Mouse (Mus musculus): ENCODE data around the gene Irak4.

The Irak4 gene

GRCm38 (mm10) chr15:94558895-94559656 is 15.6 kb downstream of the Irak4 start:
- DNase-seq (ENCODE audit: low read depth), result no peak

- DNase-seq (ENCODE audit: low read depth), result no peak
These were observed 21.5 kb downstream of the Irak4 start for GRCm38 (mm10) chr15:94564909-94565308.

- DNase-seq (ENCODE audit: low read depth), result no peak
These were observed 22.4 kb downstream of the Irak4 start for GRCm38 (mm10) chr15:94565854-94566253.

- DNase-seq (ENCODE audit: low read depth), result no peak
These were observed 25.2 kb downstream of the Irak4 start for GRCm38 (mm10) chr15:94568496-94569182.

- no peak for DNase-seq (ENCODE audit: low read depth)
These were observed 28.1 kb downstream of the Irak4 start for GRCm38 (mm10) chr15:94571501-94571900.

GRCm38 (mm10) chr15:94572746-94573145 is 29.3 kb downstream of the Irak4 start:
- no peak for DNase-seq (ENCODE audit: low read depth)

- DNase-seq (ENCODE audit: low read depth), result peak; percentile 67
These were observed 31.3 kb downstream of the Irak4 start for GRCm38 (mm10) chr15:94574566-94575268.

GRCm38 (mm10) chr15:94582000-94582593 is 38.7 kb downstream of the Irak4 start:
- no peak for DNase-seq (ENCODE audit: low read depth)

- no peak for DNase-seq (ENCODE audit: low read depth)
These were observed 39.7 kb downstream of the Irak4 start for GRCm38 (mm10) chr15:94583153-94583552.

- no peak for DNase-seq (ENCODE audit: low read depth)
These were observed 41.3 kb downstream of the Irak4 start for GRCm38 (mm10) chr15:94584738-94585137.

- no peak for DNase-seq (ENCODE audit: low read depth)
These were observed 44.6 kb downstream of the Irak4 start for GRCm38 (mm10) chr15:94587826-94588715.

- DNase-seq (ENCODE audit: low read depth), result peak; percentile 78
These were observed 46.0 kb downstream of the Irak4 start, which contains the start of gene Twf1 for GRCm38 (mm10) chr15:94589219-94590075. Gene Twf1 (minus strand): TSS chr15:94589889.

GRCm38 (mm10) chr15:94590083-94590482 is 46.6 kb downstream of the Irak4 start:
- DNase-seq (ENCODE audit: low read depth), result no peak

GRCm38 (mm10) chr15:94591356-94591755 is 47.9 kb downstream of the Irak4 start:
- DNase-seq (ENCODE audit: low read depth), result no peak

- DNase-seq (ENCODE audit: low read depth), result no peak
These were observed 50.1 kb downstream of the Irak4 start for GRCm38 (mm10) chr15:94593586-94593985.

- no peak for DNase-seq (ENCODE audit: low read depth)
These were observed 56.8 kb downstream of the Irak4 start for GRCm38 (mm10) chr15:94600145-94600707.

- peak; percentile 39 for DNase-seq (ENCODE audit: low read depth)
These were observed 57.9 kb downstream of the Irak4 start for GRCm38 (mm10) chr15:94601339-94601738.

GRCm38 (mm10) chr15:94602441-94602840 is 59.0 kb downstream of the Irak4 start:
- DNase-seq (ENCODE audit: low read depth), result no peak

- DNase-seq (ENCODE audit: low read depth), result no peak
These were observed 64.3 kb downstream of the Irak4 start for GRCm38 (mm10) chr15:94607768-94608167.

- no peak for DNase-seq (ENCODE audit: low read depth)
These were observed 72.6 kb downstream of the Irak4 start for GRCm38 (mm10) chr15:94616036-94616435.

Data from fibroblast of lung, adult 2 months (primary cell).